Mouse (Mus musculus) small intestine, adult 2 months (tissue): ENCODE measurements around the gene Sfmbt1. TPM values are rescaled to one million over a fixed set of nuclear protein-coding genes. Genes with fewer than 3 reads are reported as not detected.
A peak's percentile ranks its signal among the peaks of the same experiment; 100 is the strongest.

Experiments used
- H3K27ac ChIP-seq: fragments of 200-500 bp; 2 replicates; pipeline ENCODE4 v1.5.1; 2012; ENCODE audit warnings: low read depth, low read length, control low read depth, inconsistent platforms; ENCODE audit not compliant: insufficient read depth
- H3K27me3 ChIP-seq: fragments of 200-500 bp; 2 replicates; pipeline ENCODE4 v1.6.1; 2012; ENCODE audit warnings: mild to moderate bottlenecking, moderate library complexity, low read length, inconsistent platforms; ENCODE audit not compliant: control insufficient read depth, insufficient read depth
- H3K36me3 ChIP-seq: fragments of 200-500 bp; 2 replicates; pipeline ENCODE4 v1.6.1; 2012; ENCODE audit warnings: mild to moderate bottlenecking, low read length, control low read depth, inconsistent platforms; ENCODE audit not compliant: control insufficient read depth, insufficient read depth
- H3K4me1 ChIP-seq: fragments of 200-500 bp; 2 replicates; pipeline ENCODE4 v1.6.1; 2012; ENCODE audit warnings: low read length, inconsistent platforms, mixed read lengths; ENCODE audit not compliant: control insufficient read depth, insufficient read depth, insufficient read length
- H3K4me3 ChIP-seq: fragments of 200-500 bp; 2 replicates; pipeline ENCODE4 v1.5.1; 2012; ENCODE audit warnings: low read depth, mild to moderate bottlenecking, control low read depth, inconsistent platforms, low read length, moderate library complexity
- CTCF ChIP-seq: fragments of 200-500 bp; IDR thresholded peaks from 2 replicates; pipeline ENCODE4 v1.5.1; 2012; ENCODE audit warnings: low read depth, mild to moderate bottlenecking, control low read depth, inconsistent platforms, low read length, moderate library complexity, mixed read lengths; ENCODE audit not compliant: insufficient replicate concordance, insufficient read length; ENCODE audit errors: extremely low read depth
- POLR2A ChIP-seq: fragments of 200-500 bp; IDR thresholded peaks from 2 replicates; pipeline ENCODE4 v1.6.1; 2012; ENCODE audit warnings: low read depth, mild to moderate bottlenecking, control low read depth, inconsistent platforms, low read length, moderate library complexity
- WGBS: fragments of 180-500 bp; shearing (Covaris S2); methylation state at CpG from one replicate; pipeline ENCODE4 v1.1.7; 2018; 5-methylcytosine and 5-hydroxymethylcytosine counted together
- polyA plus RNA-seq: library from polyadenylated mRNA; depleted of rRNA; stranded (reverse); fragments of >200 nt; gene quantifications from 2 replicates; pipeline ENCODE4 v1.2.3, GENCODE M21; 2012; rRNA removed

Gene Sfmbt1
- polyA plus RNA-seq: 0.28 and 0.62 TPM in 2 replicates

- peak within 1 kb of the TSS; percentile 89 for H3K4me3 ChIP-seq
- H3K36me3 ChIP-seq: no peaks in the 10 kb centered on the region
- H3K27ac ChIP-seq: no peak within 1 kb of the TSS
- H3K4me1 ChIP-seq: no peaks in the 10 kb centered on the region; the same call in 1 of the 2 replicates
- no peak for TF ChIP-seq POLR2A
- TF ChIP-seq CTCF: no peak
- 1% methylated on average over 84 of the region's 87 CpGs for WGBS
- H3K27me3 ChIP-seq: peaks cover 5% of the 10 kb centered on the region; the same call in 1 of the 2 replicates
Measured at GRCm38 (mm10) chr14:30714799-30715617, at the start of gene Sfmbt1. Sfmbt1 (plus strand) TSS chr14:30714849.

GRCm38 (mm10) chr14:30666061-30666460 lies 48.6 kb upstream of the Sfmbt1 start:
- H3K27me3 ChIP-seq: no peaks in the 10 kb centered on the region
- no peak overlapping the region for H3K4me3 ChIP-seq
- TF ChIP-seq POLR2A (no peak), CTCF (no peak)
- H3K4me1 ChIP-seq: 0 out of 2 replicates have a peak, but pooled peaks cover 3% of the 10 kb centered on the region
- no peak overlapping the region for H3K27ac ChIP-seq
- H3K36me3 ChIP-seq: peaks cover 43% of the 10 kb centered on the region
- 38% methylated on average over 3 of the region's 3 CpGs for WGBS

- Histone ChIP-seq H3K4me1 (0 out of 2 replicates have a peak, but pooled peaks cover 3% of the 10 kb centered on the region), H3K4me3 (no peak overlapping the region), H3K36me3 (peaks cover 38% of the 10 kb centered on the region), H3K27ac (no peak overlapping the region), H3K27me3 (no peaks in the 10 kb centered on the region)
- TF ChIP-seq POLR2A (no peak), CTCF (no peak)
- WGBS: 74% methylated on average over 4 of the region's 4 CpGs
Measured at GRCm38 (mm10) chr14:30666604-30667003, 48.0 kb upstream of the Sfmbt1 start.

- Histone ChIP-seq H3K4me3 (no peak overlapping the region), H3K27ac (no peak overlapping the region), H3K4me1 (0 out of 2 replicates have a peak, but pooled peaks cover 3% of the 10 kb centered on the region), H3K36me3 (peaks cover 22% of the 10 kb centered on the region), H3K27me3 (no peaks in the 10 kb centered on the region)
- TF ChIP-seq POLR2A (no peak), CTCF (no peak)
- WGBS: 98% methylated on average over 6 of the region's 6 CpGs
Measured at GRCm38 (mm10) chr14:30670161-30670560, 44.5 kb upstream of the Sfmbt1 start.

- no peaks in the 10 kb centered on the region for H3K27me3 ChIP-seq
- H3K4me1 ChIP-seq: no peaks in the 10 kb centered on the region
- H3K27ac ChIP-seq: no peak overlapping the region; the same call in 1 of the 2 replicates
- peaks cover 22% of the 10 kb centered on the region for H3K36me3 ChIP-seq
- WGBS: 70% methylated on average over 15 of the region's 15 CpGs
- no peak overlapping the region for H3K4me3 ChIP-seq
- TF ChIP-seq POLR2A: no peak
- no peak for TF ChIP-seq CTCF
Measured at GRCm38 (mm10) chr14:30671095-30671985, 43.3 kb upstream of the Sfmbt1 start.

GRCm38 (mm10) chr14:30671986-30672312 lies 42.7 kb upstream of the Sfmbt1 start:
- 7% methylated on average over 3 of the region's 3 CpGs for WGBS
- no peak overlapping the region for H3K27ac ChIP-seq
- H3K4me1 ChIP-seq: no peaks in the 10 kb centered on the region
- H3K36me3 ChIP-seq: peaks cover 25% of the 10 kb centered on the region
- no peaks in the 10 kb centered on the region for H3K27me3 ChIP-seq
- H3K4me3 ChIP-seq: no peak overlapping the region
- TF ChIP-seq POLR2A (no peak), CTCF (peak; percentile 90; the same call in 1 of the 2 replicates)
